Mouse (Mus musculus): ENCODE data around the gene Casz1.

Casz1 gene

GRCm38 (mm10) chr4:148846724-148847123 is 42.5 kb downstream of the Casz1 start:
- DNase-seq (ENCODE audit: low read depth): no peak

GRCm38 (mm10) chr4:148847636-148848035 is 43.4 kb downstream of the Casz1 start:
- no peak for DNase-seq (ENCODE audit: low read depth)

- no peak for DNase-seq (ENCODE audit: low read depth)
These were observed 45.2 kb downstream of the Casz1 start for GRCm38 (mm10) chr4:148849437-148849836.

GRCm38 (mm10) chr4:148853057-148853456 is 48.8 kb downstream of the Casz1 start:
- DNase-seq (ENCODE audit: low read depth): no peak

GRCm38 (mm10) chr4:148854093-148854492 is 49.9 kb downstream of the Casz1 start:
- DNase-seq (ENCODE audit: low read depth): no peak

GRCm38 (mm10) chr4:148855527-148855926 is 51.3 kb downstream of the Casz1 start:
- DNase-seq (ENCODE audit: low read depth): no peak

- no peak for DNase-seq (ENCODE audit: low read depth)
These were observed 52.0 kb downstream of the Casz1 start for GRCm38 (mm10) chr4:148856216-148856615.

- no peak for DNase-seq (ENCODE audit: low read depth)
These were observed 53.3 kb downstream of the Casz1 start for GRCm38 (mm10) chr4:148857398-148858084.

GRCm38 (mm10) chr4:148858194-148858593 is 54.0 kb downstream of the Casz1 start:
- DNase-seq (ENCODE audit: low read depth): no peak

GRCm38 (mm10) chr4:148859415-148859814 is 55.2 kb downstream of the Casz1 start:
- no peak for DNase-seq (ENCODE audit: low read depth)

- DNase-seq (ENCODE audit: low read depth): no peak
These were observed 55.8 kb downstream of the Casz1 start for GRCm38 (mm10) chr4:148859906-148860491.

- DNase-seq (ENCODE audit: low read depth): no peak
These were observed 56.4 kb downstream of the Casz1 start for GRCm38 (mm10) chr4:148860636-148861035.

GRCm38 (mm10) chr4:148866812-148867470 is 62.7 kb downstream of the Casz1 start:
- DNase-seq (ENCODE audit: low read depth): no peak

- no peak for DNase-seq (ENCODE audit: low read depth)
These were observed 63.6 kb downstream of the Casz1 start for GRCm38 (mm10) chr4:148867721-148868397.

GRCm38 (mm10) chr4:148869566-148869965 is 65.3 kb downstream of the Casz1 start:
- no peak for DNase-seq (ENCODE audit: low read depth)

- no peak for DNase-seq (ENCODE audit: low read depth)
These were observed 66.3 kb downstream of the Casz1 start for GRCm38 (mm10) chr4:148870496-148870895.

GRCm38 (mm10) chr4:148871751-148872334 is 67.6 kb downstream of the Casz1 start:
- DNase-seq (ENCODE audit: low read depth): no peak

GRCm38 (mm10) chr4:148872372-148872771 is 68.1 kb downstream of the Casz1 start:
- DNase-seq (ENCODE audit: low read depth): no peak

- DNase-seq (ENCODE audit: low read depth): no peak
These were observed 68.6 kb downstream of the Casz1 start for GRCm38 (mm10) chr4:148872783-148873182.

GRCm38 (mm10) chr4:148876166-148876565 is 71.9 kb downstream of the Casz1 start:
- no peak for DNase-seq (ENCODE audit: low read depth)

GRCm38 (mm10) chr4:148876867-148877266 is 72.6 kb downstream of the Casz1 start:
- no peak for DNase-seq (ENCODE audit: low read depth)
